Mouse (Mus musculus): Measurements from ENCODE around the gene Atxn7l2. TPM values are rescaled to one million over a fixed set of nuclear protein-coding genes. Genes with fewer than 3 reads are reported as not detected.

The Atxn7l2 gene
- polyA plus RNA-seq, 1 experiment from 2014 or later, result 18.1 TPM

GRCm38 (mm10) chr3:108214734-108215133 is 4.0 kb upstream of the Atxn7l2 start:
- Histone ChIP-seq H3K36me3 (ENCODE audit: insufficient read depth) (no peaks in the 10 kb centered on the region), H3K27me3 (ENCODE audit: insufficient read depth, low read length) (no peaks in the 10 kb centered on the region)

GRCm38 (mm10) chr3:108212406-108212805 is 1.7 kb upstream of the Atxn7l2 start:
- no peak overlapping the region for H3K27ac ChIP-seq (ENCODE audit: low read depth)
- no peak overlapping the region for H3K9ac ChIP-seq
- H3K27me3 ChIP-seq (ENCODE audit: insufficient read depth, low read length), result no peaks in the 10 kb centered on the region
- WGBS, result 74% methylated on average over 8 of the region's 8 CpGs
- no peak overlapping the region for H3K4me2 ChIP-seq
- DNase-seq, result no peak
- H3K4me1 ChIP-seq (ENCODE audit: insufficient read depth), result peaks cover 3% of the 10 kb centered on the region; the same call in 1 of the 2 replicates
- ATAC-seq (ENCODE audit: insufficient read depth), result no peak
- peaks cover 2% of the 10 kb centered on the region; the same call in 1 of the 2 replicates for H3K36me3 ChIP-seq (ENCODE audit: insufficient read depth)
- no peak overlapping the region for H3K4me3 ChIP-seq (ENCODE audit: low read depth, low read length)
- TF ChIP-seq CTCF (IDR thresholded peaks at IDR 0.05; ENCODE audit: low read depth), result peak; percentile 30
- H3K9me3 ChIP-seq (ENCODE audit: low read depth, low read length), result no peaks in the 10 kb centered on the region

More at GRCm38 (mm10) chr3:108214734-108215133, 4.0 kb upstream of the Atxn7l2 start:
- Histone ChIP-seq H3K9ac (no peak overlapping the region), H3K4me1 (ENCODE audit: insufficient read depth) (no peaks in the 10 kb centered on the region; the same call in 1 of the 2 replicates), H3K4me3 (ENCODE audit: low read depth, low read length) (no peak overlapping the region), H3K9me3 (ENCODE audit: low read depth, low read length) (no peaks in the 10 kb centered on the region), H3K4me2 (no peak overlapping the region), H3K27ac (ENCODE audit: low read depth) (no peak overlapping the region)
- ATAC-seq (ENCODE audit: insufficient read depth) (no peak), DNase-seq (peak; percentile 78)
- no peak for TF ChIP-seq CTCF (IDR thresholded peaks at IDR 0.05; ENCODE audit: low read depth)
- 13% methylated on average over 5 of the region's 5 CpGs for WGBS

GRCm38 (mm10) chr3:108211845-108212244 is 1.1 kb upstream of the Atxn7l2 start:
- Histone ChIP-seq H3K27me3 (ENCODE audit: insufficient read depth, low read length) (no peaks in the 10 kb centered on the region), H3K27ac (ENCODE audit: low read depth) (no peak overlapping the region), H3K9ac (no peak overlapping the region), H3K36me3 (ENCODE audit: insufficient read depth) (peaks cover 4% of the 10 kb centered on the region), H3K4me1 (ENCODE audit: insufficient read depth) (peaks cover 3% of the 10 kb centered on the region; the same call in 1 of the 2 replicates), H3K9me3 (ENCODE audit: low read depth, low read length) (no peaks in the 10 kb centered on the region), H3K4me3 (ENCODE audit: low read depth, low read length) (no peak overlapping the region), H3K4me2 (no peak overlapping the region)
- DNase-seq (peak; percentile 52), ATAC-seq (ENCODE audit: insufficient read depth) (no peak)
- 61% methylated on average over 6 of the region's 6 CpGs for WGBS
- no peak for TF ChIP-seq CTCF (IDR thresholded peaks at IDR 0.05; ENCODE audit: low read depth)

- peak overlapping the region; percentile 82 for H3K9ac ChIP-seq
- H3K36me3 ChIP-seq (ENCODE audit: insufficient read depth), result peaks cover 21% of the 10 kb centered on the region
- no peaks in the 10 kb centered on the region for H3K27me3 ChIP-seq (ENCODE audit: insufficient read depth, low read length)
- WGBS, result under 1% methylated on average over 68 of the region's 72 CpGs
- H3K4me2 ChIP-seq, result peak overlapping the region; percentile 83
- peaks cover 3% of the 10 kb centered on the region; the same call in 1 of the 2 replicates for H3K4me1 ChIP-seq (ENCODE audit: insufficient read depth)
- TF ChIP-seq CTCF (IDR thresholded peaks at IDR 0.05; ENCODE audit: low read depth), result no peak
- ATAC-seq (ENCODE audit: insufficient read depth) (peak; percentile 94), DNase-seq (peak; percentile 97)
- peak overlapping the region; percentile 62 for H3K4me3 ChIP-seq (ENCODE audit: low read depth, low read length)
- peak overlapping the region; percentile 91 for H3K27ac ChIP-seq (ENCODE audit: low read depth)
- H3K9me3 ChIP-seq (ENCODE audit: low read depth, low read length), result no peaks in the 10 kb centered on the region
These were observed 576 bp downstream of the Atxn7l2 start for GRCm38 (mm10) chr3:108209946-108210770.

GRCm38 (mm10) chr3:108209536-108209935 is 1.2 kb downstream of the Atxn7l2 start:
- Histone ChIP-seq H3K4me3 (ENCODE audit: low read depth, low read length) (peak overlapping the region; percentile 62), H3K4me1 (ENCODE audit: insufficient read depth) (peaks cover 3% of the 10 kb centered on the region; the same call in 1 of the 2 replicates), H3K9ac (peak overlapping the region; percentile 82), H3K27ac (ENCODE audit: low read depth) (peak overlapping the region; percentile 91; the same call in 1 of the 2 replicates), H3K9me3 (ENCODE audit: low read depth, low read length) (no peaks in the 10 kb centered on the region), H3K36me3 (ENCODE audit: insufficient read depth) (peaks cover 27% of the 10 kb centered on the region), H3K4me2 (peak overlapping the region; percentile 83), H3K27me3 (ENCODE audit: insufficient read depth, low read length) (no peaks in the 10 kb centered on the region)
- no peak for TF ChIP-seq CTCF (IDR thresholded peaks at IDR 0.05; ENCODE audit: low read depth)
- 0 out of 2 replicates have a peak, but pooled peaks have one; percentile 1 for ATAC-seq (ENCODE audit: insufficient read depth)
- no peak for DNase-seq
- 6% methylated on average over 8 of the region's 8 CpGs for WGBS

- no peak for ATAC-seq (ENCODE audit: insufficient read depth)
- 59% methylated on average over 3 of the region's 3 CpGs for WGBS
These were observed 1.7 kb downstream of the Atxn7l2 start for GRCm38 (mm10) chr3:108209001-108209400.

GRCm38 (mm10) chr3:108206731-108207375 is 3.9 kb downstream of the Atxn7l2 start:
- H3K27ac ChIP-seq (ENCODE audit: low read depth), result no peak overlapping the region

More at GRCm38 (mm10) chr3:108209001-108209400, 1.7 kb downstream of the Atxn7l2 start:
- no peak for DNase-seq
- no peak for TF ChIP-seq CTCF (IDR thresholded peaks at IDR 0.05; ENCODE audit: low read depth)
- H3K9ac ChIP-seq, result peak overlapping the region; percentile 82
- H3K4me1 ChIP-seq (ENCODE audit: insufficient read depth), result peaks cover 3% of the 10 kb centered on the region; the same call in 1 of the 2 replicates
- H3K27me3 ChIP-seq (ENCODE audit: insufficient read depth, low read length), result no peaks in the 10 kb centered on the region
- peaks cover 28% of the 10 kb centered on the region for H3K36me3 ChIP-seq (ENCODE audit: insufficient read depth)
- peak overlapping the region; percentile 62 for H3K4me3 ChIP-seq (ENCODE audit: low read depth, low read length)
- H3K27ac ChIP-seq (ENCODE audit: low read depth), result no peak overlapping the region
- H3K9me3 ChIP-seq (ENCODE audit: low read depth, low read length), result no peaks in the 10 kb centered on the region
- peak overlapping the region; percentile 83 for H3K4me2 ChIP-seq

More at GRCm38 (mm10) chr3:108206731-108207375, 3.9 kb downstream of the Atxn7l2 start:
- ATAC-seq (ENCODE audit: insufficient read depth) (no peak), DNase-seq (peak; percentile 90)
- H3K4me1 ChIP-seq (ENCODE audit: insufficient read depth), result peaks cover 3% of the 10 kb centered on the region; the same call in 1 of the 2 replicates
- peaks cover 43% of the 10 kb centered on the region for H3K36me3 ChIP-seq (ENCODE audit: insufficient read depth)
- 68% methylated on average over 15 of the region's 15 CpGs for WGBS
- H3K4me3 ChIP-seq (ENCODE audit: low read depth, low read length), result no peak overlapping the region
- no peaks in the 10 kb centered on the region for H3K9me3 ChIP-seq (ENCODE audit: low read depth, low read length)
- H3K4me2 ChIP-seq, result peak overlapping the region; percentile 31; the same call in 1 of the 2 replicates
- H3K27me3 ChIP-seq (ENCODE audit: insufficient read depth, low read length), result no peaks in the 10 kb centered on the region
- no peak overlapping the region for H3K9ac ChIP-seq
- TF ChIP-seq CTCF (IDR thresholded peaks at IDR 0.05; ENCODE audit: low read depth), result no peak
